Mouse (Mus musculus): Measurements from ENCODE around the gene Syngr4. TPM values are rescaled to one million over a fixed set of nuclear protein-coding genes. Genes with fewer than 3 reads are reported as not detected.

Syngr4 gene
- total RNA-seq, 2 experiments from 2014 or later, result not detected

DNA sequence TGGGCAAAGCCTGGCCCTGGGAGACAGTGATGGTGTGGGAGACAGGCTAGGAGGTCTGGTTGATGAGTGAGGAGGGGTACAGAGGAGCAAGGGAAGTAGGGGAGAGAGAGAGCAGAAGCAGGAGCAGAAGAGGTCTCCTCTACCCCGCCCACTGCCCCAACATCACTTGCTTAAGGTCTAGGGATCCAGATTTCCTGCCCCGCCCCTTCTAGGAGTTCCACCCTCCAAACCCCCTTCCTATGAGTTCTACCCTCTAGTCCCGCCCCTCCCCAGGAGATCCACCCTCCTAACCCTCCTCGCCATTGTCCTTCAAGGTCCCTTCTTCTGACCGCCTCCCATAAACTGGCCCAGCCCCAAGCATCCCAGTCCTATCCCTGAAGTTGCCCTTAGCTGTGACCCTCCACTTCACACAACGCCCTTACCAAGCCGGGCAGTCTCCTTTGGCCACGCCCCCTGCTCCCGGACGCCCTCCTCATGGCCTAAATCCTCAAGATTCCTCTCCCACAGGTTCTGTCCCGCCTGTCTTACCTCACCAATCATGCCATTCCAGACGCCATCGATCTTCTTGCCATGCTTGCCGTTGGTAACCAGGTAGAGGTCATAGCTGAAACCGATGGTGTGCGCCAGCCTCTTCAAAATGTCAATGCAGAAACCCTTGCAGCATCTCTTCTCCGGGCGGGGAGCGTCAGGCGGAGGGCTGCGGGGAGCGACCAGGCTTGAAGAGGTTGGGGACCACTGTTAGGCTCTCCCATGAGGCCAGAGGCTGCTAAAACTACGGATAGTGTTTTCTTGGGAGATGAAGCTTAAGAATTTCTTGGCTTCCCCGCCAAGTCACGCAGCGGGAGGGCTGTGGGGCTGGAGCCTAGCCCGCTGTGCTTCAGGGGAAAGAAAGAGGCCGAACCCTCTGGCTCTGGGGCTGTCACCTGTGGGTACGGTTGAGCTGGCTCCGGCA, 39.3 kb downstream of the Syngr4 start:
- Histone ChIP-seq H3K27ac (no peak overlapping the region), H3K4me3 (peak overlapping the region; percentile 61)
- peak; percentile 27 for DNase-seq
- intact Hi-C loops (cut with DNase I), result no loop called here
- no peak for TF ChIP-seq CTCF (IDR thresholded peaks at IDR 0.05)

DNA sequence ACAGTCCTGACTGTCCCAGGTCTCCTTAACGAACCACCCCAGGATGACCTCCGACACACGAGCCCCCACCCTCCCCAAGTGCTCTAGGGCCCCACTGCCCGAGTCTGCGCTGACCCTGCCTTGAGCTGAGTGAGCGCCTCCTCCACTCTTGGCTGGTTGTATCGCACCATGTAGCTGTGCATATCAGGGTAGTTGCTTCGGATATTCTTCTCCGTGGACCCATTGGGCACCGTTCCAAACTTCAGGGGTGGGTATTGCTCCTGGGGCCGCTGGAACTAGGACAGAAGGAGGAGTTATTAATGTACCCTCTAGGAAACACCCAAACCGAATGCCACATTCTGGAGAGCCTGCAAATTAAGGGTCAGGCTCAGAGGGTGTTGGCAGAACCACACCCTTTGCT, 43.4 kb downstream of the Syngr4 start:
- Histone ChIP-seq H3K4me3 (no peak overlapping the region), H3K27ac (no peak overlapping the region)
- peak; percentile 13 for DNase-seq
- TF ChIP-seq CTCF (IDR thresholded peaks at IDR 0.05), result no peak
- intact Hi-C loops (cut with DNase I), result no loop called here

- intact Hi-C loops (cut with DNase I), result no loop called here
- TF ChIP-seq CTCF (IDR thresholded peaks at IDR 0.05), result no peak
- no peak overlapping the region for H3K27ac ChIP-seq
- DNase-seq, result peak; percentile 7
- no peak overlapping the region for H3K4me3 ChIP-seq
Observed at GRCm38 (mm10) chr7:45850661-45851060, 45.9 kb downstream of the Syngr4 start.

GRCm38 (mm10) chr7:45848447-45849027, 48.0 kb downstream of the Syngr4 start:
- peak; percentile 10 for DNase-seq
- no peak overlapping the region for H3K4me3 ChIP-seq
- no peak overlapping the region for H3K27ac ChIP-seq
- TF ChIP-seq CTCF (IDR thresholded peaks at IDR 0.05), result no peak
- intact Hi-C loops (cut with DNase I), result no loop called here

DNA sequence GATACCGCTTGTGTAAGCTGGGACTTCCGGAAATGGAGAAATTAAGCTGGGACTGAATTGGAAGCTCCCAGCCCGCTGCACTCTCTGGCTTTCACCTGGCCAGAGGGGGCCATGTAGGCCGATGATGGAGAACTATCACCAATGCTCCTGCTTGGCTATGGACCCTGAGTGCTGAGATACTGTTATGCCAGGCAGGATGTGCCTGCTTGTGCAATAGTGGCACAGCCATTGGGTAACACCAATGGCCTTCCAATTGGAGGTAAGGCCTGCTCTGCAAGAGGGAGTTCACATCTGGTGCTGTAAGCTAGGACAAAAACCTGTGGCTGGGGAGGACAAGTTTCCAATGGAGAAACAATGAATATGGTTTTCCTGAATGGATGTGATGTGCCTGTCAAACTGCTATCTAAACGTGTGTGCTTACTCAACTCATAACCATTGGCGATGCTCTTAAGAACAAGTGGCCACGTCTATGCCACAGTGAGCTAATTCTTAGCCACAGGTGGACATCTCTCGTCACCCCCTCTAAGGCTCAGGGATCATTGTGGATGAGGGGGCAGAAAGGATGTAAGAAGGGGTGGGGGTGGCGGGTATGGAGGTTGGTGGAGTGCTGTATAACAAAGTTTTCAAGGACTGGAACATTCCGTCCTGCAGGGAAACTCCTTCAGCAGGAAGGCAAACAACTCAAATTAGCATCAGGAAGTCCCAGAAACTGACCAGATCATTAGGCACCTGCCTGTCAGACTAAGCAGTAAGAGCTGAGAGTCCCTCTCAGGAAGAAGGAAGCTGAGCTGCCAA, 53.4 kb downstream of the Syngr4 start:
- TF ChIP-seq CTCF (IDR thresholded peaks at IDR 0.05), result no peak
- DNase-seq, result no peak

More for the DNA sequence above, 53.4 kb downstream of the Syngr4 start:
- no peak overlapping the region for H3K27ac ChIP-seq
- intact Hi-C loops (cut with DNase I), result no loop called here
- H3K4me3 ChIP-seq, result no peak overlapping the region

Other genes starting within 250 kb of the Syngr4 start
- gene Fut2, start 230.3 kb downstream of the Syngr4 start, total RNA-seq (2021), result under 1 TPM; 0.14 to 0.28 TPM
- under 1 TPM; 0.20 to 0.50 TPM for gene Ntn5, start 212.7 kb downstream of the Syngr4 start, total RNA-seq (2021)
- under 1 TPM in 1 of 2 experiments, not detected in 1; 0.25 TPM for gene Sec1, start 202.3 kb downstream of the Syngr4 start, total RNA-seq (2021)
- 10 to 100 TPM in 1 of 2 experiments, 1 to 10 TPM in 1; 7.7 to 16.4 TPM for gene Car11, start 196.9 kb downstream of the Syngr4 start, total RNA-seq (2021)
- gene Dbp, start 191.6 kb downstream of the Syngr4 start, total RNA-seq (2021), result 100 to 1,000 TPM in 1 of 2 experiments, 1 to 10 TPM in 1; 8.8 to 105 TPM
- 100 to 1,000 TPM; 451 to 508 TPM for gene Rpl18, start 181.3 kb downstream of the Syngr4 start, total RNA-seq (2021)
- gene Sphk2, start 178.7 kb downstream of the Syngr4 start, total RNA-seq (2021), result 10 to 100 TPM; 14.4 to 15.8 TPM
- under 1 TPM; 0.08 to 0.31 TPM for gene Fam83e, start 175.5 kb downstream of the Syngr4 start, total RNA-seq (2021)
- gene Spaca4, start 170.9 kb downstream of the Syngr4 start, total RNA-seq (2021), result not detected
- gene Lmtk3, start 113.0 kb downstream of the Syngr4 start, total RNA-seq (2021), result under 1 TPM in 1 of 2 experiments, not detected in 1; 0.06 TPM
- gene Sult2b1, start 112.0 kb downstream of the Syngr4 start, total RNA-seq (2021), result not detected
- gene Cyth2, start 82.1 kb downstream of the Syngr4 start, total RNA-seq (2021), result 10 to 100 TPM; 29.6 to 33.2 TPM
- under 1 TPM in 1 of 2 experiments, not detected in 1; 0.20 TPM for gene Kcnj14, start 71.9 kb downstream of the Syngr4 start, total RNA-seq (2021)
- gene Grwd1, start 65.8 kb downstream of the Syngr4 start, total RNA-seq (2021), result 10 to 100 TPM; 14.6 to 16.0 TPM
- gene Kdelr1, start 23.9 kb downstream of the Syngr4 start, total RNA-seq (2021), result 10 to 100 TPM; 63.2 to 65.6 TPM
- under 1 TPM; 0.13 to 0.14 TPM for gene Grin2d, start 18.3 kb downstream of the Syngr4 start, total RNA-seq (2021)
- 10 to 100 TPM; 51.3 to 66.3 TPM for gene Tmem143, start 227 bp upstream of the Syngr4 start, total RNA-seq (2021)
- gene Emp3, start 24.7 kb upstream of the Syngr4 start, total RNA-seq (2021), result 10 to 100 TPM in 1 of 2 experiments, 1 to 10 TPM in 1; 7.7 to 18.2 TPM
- under 1 TPM; 0.28 to 0.45 TPM for gene Ccdc114, start 27.4 kb upstream of the Syngr4 start, total RNA-seq (2021)
- gene Abcc6, start 133.6 kb upstream of the Syngr4 start, total RNA-seq (2021), result under 1 TPM in 1 of 2 experiments, not detected in 1; 0.20 TPM
- 10 to 100 TPM; 74.9 to 78.9 TPM for gene Nomo1, start 137.0 kb upstream of the Syngr4 start, total RNA-seq (2021)
- gene Kcnj11, start 204.1 kb upstream of the Syngr4 start, total RNA-seq (2021), result 100 to 1,000 TPM; 109 to 121 TPM